Mouse (Mus musculus) left cerebral cortex, adult 8-10 months (tissue): Measurements from ENCODE around the gene Map2k3. TPM values are rescaled to one million over a fixed set of nuclear protein-coding genes. Genes with fewer than 3 reads are reported as not detected.
A peak's percentile ranks its signal among the peaks of the same experiment; 100 is the strongest.

Experiments used
- DNase-seq, 2 experiments: peaks; one replicate each; pipeline ENCODE4 v3.0.0; 2022; ENCODE audit warnings: low spot score in 2 of 2
- total RNA-seq, 4 experiments: library from RNA; stranded (reverse); gene quantifications; 2 replicates each; pipeline ENCODE4 v1.2.4; 2022

Gene Map2k3
- total RNA-seq, 4 experiments from 2014 or later: 12.0 to 18.7 (median 16.3) TPM

DNA sequence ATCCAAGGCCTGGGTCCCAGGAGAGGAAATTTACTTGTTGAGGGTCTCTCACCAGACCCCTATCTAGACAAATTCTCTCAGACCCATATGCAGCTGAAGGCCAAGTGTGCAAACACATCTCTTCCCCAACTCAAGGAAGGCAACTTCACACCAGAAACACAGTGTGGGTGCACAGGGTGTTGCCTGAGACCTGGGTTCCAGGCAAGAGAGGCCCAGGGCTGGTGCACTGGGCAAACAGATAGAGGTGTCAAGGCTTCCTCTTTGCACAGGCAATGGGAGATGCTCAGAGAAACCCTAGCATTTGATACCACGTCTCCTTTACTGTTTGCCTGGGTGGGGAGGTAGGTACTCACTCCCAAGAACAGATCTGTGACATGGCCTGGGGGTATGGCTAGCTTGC lies 6.9 kb upstream of the Map2k3 start:
- DNase-seq: no peak

- DNase-seq: peak; percentile 80 to 82
Observed at GRCm38 (mm10) chr11:60927264-60927663, 4.6 kb upstream of the Map2k3 start.

- no peak for DNase-seq
Observed at GRCm38 (mm10) chr11:60930724-60931281, 1.0 kb upstream of the Map2k3 start.

GRCm38 (mm10) chr11:60931282-60931868 lies 458 bp upstream of the Map2k3 start:
- no peak for DNase-seq

DNA sequence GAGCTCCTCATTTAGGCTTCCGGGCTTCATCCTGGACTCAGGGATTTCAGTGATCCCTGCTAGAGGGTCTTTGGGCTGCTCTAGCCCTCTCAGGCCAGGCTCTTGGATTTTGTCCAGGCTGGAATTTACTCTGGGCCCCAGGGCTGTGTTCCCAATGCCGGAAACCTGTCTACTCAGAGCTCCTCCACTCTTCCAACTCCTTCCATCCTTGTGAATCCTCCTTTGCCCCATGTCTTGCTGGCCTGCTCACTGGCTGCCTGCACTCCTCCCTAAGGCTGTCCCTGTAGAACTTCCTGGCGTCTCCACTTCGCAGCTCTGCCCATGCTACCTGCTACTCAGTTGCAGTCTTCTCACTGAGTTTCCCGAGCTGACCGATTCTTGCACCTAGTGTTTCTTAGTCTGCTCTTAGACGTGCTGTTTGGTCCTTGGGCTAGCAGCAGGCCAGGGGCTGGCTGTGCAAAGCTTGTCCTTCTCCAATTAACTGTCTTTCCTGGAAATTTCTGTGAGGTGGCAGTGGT lies 729 bp downstream of the Map2k3 start:
- DNase-seq: no peak

DNA sequence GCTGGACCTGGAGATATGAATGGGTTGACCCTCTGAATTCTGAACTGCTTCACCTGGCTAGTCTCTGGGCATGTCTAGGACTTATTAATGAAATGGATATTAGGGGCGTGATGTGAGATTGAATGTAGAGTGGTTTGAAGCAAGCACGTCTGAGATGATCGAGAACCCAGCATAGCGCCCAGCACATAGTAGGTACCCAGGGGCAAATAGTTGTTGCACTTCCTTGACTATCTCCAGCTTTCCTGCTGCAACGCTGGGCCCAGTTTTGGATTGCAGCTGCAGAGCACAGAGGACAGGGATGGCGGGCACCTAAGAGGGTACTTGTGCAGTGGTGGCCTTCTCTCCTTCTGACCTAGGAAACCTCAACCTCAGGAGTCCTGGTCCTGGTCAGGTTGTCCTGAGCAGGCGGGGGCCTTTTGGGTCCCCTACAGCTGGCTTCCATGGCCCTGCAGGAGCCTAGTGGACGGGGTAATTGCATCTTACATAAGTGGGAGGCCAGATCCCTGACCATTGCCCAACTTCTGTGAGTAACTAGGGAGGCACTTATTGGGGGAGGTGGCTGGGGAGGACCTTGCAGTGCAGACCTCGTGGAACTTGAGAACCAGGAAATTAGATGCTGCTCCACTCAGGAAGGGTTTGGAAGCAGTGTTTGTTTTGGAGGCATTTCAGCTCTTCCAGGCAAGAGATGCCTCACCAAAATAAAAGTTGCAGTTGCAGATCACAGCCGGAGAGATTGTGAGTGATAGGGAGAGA lies 1.5 kb downstream of the Map2k3 start:
- no peak for DNase-seq

GRCm38 (mm10) chr11:60934795-60935194 lies 3.0 kb downstream of the Map2k3 start:
- no peak for DNase-seq

DNA sequence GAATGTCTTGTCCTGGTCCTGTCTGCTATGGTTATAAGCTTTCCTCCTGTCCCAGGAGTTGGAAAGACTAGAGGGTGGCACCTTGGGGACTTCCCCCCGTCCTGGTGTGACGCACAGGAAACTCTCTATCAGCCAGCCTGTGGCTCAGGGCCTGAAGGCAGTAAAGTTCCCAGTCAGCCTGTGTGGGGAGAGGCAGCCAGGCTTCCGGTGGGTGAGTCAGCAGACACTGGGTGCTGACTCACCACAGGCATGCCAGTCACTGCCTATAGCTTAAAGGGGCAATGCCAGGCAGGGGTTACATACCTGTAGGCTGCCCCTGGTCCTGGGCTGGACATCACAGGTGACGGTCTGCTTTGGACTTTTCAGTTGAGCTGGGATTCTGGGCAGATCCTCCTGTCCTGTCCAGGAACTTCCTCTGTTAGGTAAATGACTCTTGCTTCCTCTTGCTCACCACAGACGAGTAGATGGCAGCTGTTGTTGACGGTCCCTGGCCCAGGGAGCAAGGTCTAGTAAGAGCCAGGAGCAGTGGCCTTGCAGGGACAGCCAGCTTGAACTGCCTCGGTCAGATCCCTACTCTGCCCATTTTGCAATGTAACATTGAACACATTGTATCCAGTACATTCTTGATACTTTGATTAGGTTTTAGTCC lies 3.6 kb downstream of the Map2k3 start:
- peak in 1 of 2 experiments; percentile 71 for DNase-seq

- no peak for DNase-seq
Observed at GRCm38 (mm10) chr11:60935975-60936373, 4.1 kb downstream of the Map2k3 start.

GRCm38 (mm10) chr11:60937611-60938010 lies 5.8 kb downstream of the Map2k3 start:
- no peak for DNase-seq

GRCm38 (mm10) chr11:60939487-60939886 lies 7.7 kb downstream of the Map2k3 start:
- DNase-seq: no peak

DNA sequence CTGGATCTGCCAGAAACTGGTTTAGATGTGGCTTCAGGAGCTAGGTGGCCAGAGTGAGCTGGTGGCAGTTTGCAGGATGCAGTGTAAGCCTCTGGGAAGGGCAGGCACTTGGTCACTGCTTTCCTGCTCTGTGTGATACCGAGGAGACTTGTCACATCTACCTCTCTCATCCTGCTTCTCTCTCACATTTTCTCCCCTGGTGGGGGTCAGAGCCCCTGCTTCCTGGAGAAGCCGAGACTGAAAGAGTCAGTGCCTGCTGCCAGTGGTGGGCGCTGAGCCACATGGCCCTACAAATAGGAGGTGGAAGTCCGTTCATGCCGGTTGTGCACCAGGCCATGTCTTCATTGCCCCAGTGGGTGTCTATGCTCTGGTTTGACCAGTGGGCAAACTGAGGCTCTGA lies 8.7 kb downstream of the Map2k3 start:
- DNase-seq: no peak

DNA sequence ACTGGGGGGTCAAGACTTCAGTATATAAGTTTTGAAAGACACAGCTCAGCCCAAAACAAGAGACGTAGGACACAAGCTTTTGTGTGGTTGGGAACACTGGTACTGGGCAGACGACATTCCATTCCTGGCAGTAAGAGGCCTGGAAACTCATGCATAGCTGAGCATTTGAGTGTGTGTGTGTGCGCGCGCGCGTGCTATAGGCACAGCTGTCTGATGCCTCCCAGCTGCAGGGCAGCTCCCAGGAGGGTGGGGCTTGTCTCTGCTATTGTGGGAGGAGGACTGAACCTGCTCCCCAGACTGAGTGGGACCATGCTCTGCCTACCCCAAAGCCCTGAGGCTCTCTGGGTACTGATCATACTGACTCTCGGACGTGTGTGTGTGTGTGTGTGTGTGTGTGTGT lies 9.5 kb downstream of the Map2k3 start:
- peak in 1 of 2 experiments; percentile 2 for DNase-seq

DNA sequence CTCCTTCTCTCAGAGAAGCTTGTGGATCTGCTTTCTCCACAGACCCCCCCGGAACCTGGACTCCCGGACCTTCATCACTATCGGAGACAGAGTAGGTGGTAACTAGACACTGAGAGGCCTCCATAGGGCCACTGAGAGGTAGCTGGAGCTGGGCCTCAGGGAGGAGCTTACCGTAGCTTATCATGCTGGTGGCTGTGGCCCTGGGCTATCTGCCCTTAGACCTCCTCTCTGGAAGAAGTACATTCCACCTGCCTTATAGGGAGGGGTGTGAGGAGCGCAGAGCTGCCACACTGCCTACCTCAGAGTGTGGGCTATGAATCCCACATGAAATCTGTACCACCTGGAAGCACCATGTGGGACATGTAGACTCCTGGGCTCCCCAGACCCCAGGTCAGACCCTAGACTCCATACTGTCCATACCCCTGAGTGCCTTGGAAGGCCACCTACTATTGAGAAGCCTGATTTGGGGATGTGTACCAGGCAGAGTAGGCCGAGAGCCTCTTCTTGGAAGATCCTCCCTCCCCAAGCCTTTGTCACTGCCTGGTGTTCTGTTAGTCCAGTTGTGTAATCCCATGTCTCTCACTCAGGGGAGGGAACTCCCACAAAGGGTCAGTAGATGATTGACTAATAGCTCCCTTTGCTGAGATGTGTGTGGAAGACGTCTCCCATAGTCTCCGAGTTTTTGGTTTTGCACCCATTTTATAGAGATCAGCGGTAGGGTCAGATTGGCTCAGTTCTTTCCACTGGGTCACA lies 10.6 kb downstream of the Map2k3 start:
- peak in 1 of 2 experiments; percentile 3 for DNase-seq

DNA sequence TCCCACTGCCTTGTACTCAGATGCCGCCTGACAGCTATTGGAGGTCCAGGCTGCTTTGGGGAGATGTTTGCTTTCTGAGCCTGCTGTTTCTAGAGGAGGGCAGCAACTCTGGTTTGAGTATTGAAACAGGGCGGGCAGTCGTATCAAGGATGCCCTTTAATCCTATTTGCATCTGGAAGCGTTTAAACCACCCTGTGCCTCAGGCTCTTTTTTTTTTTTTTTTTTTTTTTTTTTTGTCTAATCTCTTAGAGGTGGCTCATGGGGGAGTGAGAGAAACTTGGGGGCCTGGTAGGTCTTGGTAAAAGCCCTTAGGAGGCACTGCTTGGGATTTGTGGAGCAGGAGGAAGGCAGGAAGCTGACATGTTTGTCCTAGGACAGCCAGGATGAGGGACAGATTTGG lies 13.2 kb downstream of the Map2k3 start:
- no peak for DNase-seq

- no peak for DNase-seq
Observed at GRCm38 (mm10) chr11:60951896-60952295, 20.1 kb downstream of the Map2k3 start.

DNA sequence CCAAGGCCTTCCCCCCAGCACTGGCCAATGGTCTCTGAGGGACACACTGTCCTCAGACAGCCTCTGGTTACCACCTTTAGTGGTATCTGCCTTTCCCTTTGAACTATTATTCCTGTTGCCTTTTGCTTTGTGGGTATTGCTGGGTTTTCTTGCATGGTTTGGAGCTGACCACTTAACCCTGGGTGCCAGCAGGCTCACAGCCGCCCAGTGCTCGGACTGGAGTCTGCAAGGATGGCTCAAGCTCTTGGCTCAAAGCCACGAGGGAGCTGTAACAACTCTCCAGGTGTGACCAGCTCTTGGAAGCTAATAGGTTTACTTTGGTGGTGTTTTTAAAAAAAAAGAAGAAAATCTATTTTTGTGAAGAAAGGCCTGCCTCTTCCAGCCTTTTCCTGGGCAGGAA lies 20.5 kb downstream of the Map2k3 start:
- no peak for DNase-seq

DNA sequence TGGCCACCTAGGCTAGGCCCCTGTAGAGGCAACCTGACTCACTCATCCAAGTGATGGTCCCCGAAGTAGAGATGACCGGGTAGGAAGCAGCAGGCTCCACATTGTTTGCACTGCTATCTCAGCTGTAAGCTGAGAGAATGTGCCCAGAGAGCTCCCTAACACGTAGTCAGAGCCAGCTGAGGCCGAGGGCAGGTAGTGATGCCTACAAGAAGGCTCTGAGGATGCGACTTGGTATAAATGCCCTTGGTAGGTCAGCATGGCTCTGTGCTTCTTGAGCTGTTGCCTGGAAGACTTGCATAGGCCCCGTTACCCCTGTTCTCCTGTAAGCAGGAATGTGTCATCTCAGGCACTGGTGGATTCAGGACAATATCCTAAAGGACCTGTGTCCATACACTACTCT lies 21.2 kb downstream of the Map2k3 start:
- DNase-seq: no peak

DNA sequence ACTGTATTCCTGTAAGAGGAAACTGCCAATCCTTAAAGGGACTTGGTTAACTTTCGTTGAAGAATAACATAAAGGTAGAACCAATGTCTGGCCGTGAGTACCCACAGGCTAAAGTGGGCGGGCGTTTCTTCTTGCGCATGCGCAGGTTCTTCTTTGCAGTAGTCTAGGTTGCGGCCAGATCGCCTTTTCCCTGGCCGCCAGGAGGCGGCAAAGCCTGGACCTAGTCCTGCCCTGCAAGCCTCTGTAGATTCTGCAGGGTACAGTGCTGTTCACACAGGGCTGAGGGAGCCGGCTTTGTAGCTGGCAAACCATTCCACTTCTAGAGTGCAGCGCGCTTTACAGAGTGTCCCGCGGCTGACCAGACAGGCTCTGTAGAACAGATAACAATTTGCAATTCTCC lies 22.0 kb downstream of the Map2k3 start:
- peak; percentile 69 to 84 for DNase-seq

- DNase-seq: no peak
Observed at GRCm38 (mm10) chr11:60954255-60955104, 22.6 kb downstream of the Map2k3 start.
